Mouse (Mus musculus): ENCODE results near the gene Tex9.

DNA sequence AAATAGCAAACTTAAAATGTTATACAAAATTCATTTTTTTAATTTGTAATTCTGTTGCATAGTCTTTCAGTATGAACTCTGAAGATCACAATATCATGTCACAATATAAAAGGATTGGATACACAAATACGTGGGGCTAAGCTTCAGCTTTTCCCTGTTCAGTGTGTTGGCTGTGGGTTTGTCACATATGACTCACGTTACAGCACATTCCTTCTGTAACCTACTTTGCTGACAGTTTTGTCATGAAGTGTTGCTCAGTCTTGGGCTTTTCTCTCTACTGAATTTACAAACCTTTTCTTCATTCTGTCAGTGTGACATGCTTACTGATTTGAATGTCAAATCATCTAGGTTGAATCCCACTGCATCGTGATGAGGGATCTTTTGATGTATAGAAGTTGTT, 32.3 kb downstream of the Tex9 start:
- TF ChIP-seq POLR2A (IDR thresholded peaks at IDR 0.05; ENCODE audit: extremely low read depth, insufficient read depth, low read length) (no peak), CTCF (IDR thresholded peaks at IDR 0.05; ENCODE audit: extremely low read depth, insufficient read depth, low read length) (no peak)
